ENCODE assay signal across 8 mouse cellular contexts in genomic region chr17:5190367-5190766, GRCm38 (mm10).
DNase-seq lines count a peak whose midpoint lies in the region; ATAC-seq and TF ChIP-seq lines count a peak whose summit lies in the region.

No protein-coding gene starts in this region.

- DNase-seq in lung, postnatal 14 days, result no peak
- peak; percentile 64 for DNase-seq in brain, embryonic 14.5 days (ENCODE audit: low read depth)
- DNase-seq in hindbrain, embryonic 10.5 days (ENCODE audit: low spot score), result no peak
- no peak for DNase-seq in right cerebral cortex, postnatal 25 days
- DNase-seq in spleen, postnatal 10 days (ENCODE audit: low spot score in 2 of 2), result no peak
- no peak for DNase-seq in layer of hippocampus, adult 18-20 months (ENCODE audit: low spot score in 2 of 2)

- no peak for TF ChIP-seq POLR2A in brain, embryonic 14.5 days (IDR thresholded peaks at IDR 0.05; ENCODE audit: borderline replicate concordance, extremely low read depth, insufficient read depth, insufficient read length, poor library complexity, severe bottlenecking)

- ATAC-seq in lung, embryonic 16.5 days (ENCODE audit: low read depth), result no peak
- ATAC-seq in liver, embryonic 15.5 days (ENCODE audit: insufficient read depth), result no peak

- H3K9me3 ChIP-seq in lung, embryonic 16.5 days (ENCODE audit: control insufficient read depth, low read length), result no peaks in the 10 kb centered on the region
- H3K9me3 ChIP-seq in hindbrain, embryonic 10.5 days, result no peaks in the 10 kb centered on the region
- no peaks in the 10 kb centered on the region for H3K9me3 ChIP-seq in liver, embryonic 15.5 days (replicated peaks)

- no peaks in the 10 kb centered on the region for H3K27me3 ChIP-seq in lung, embryonic 16.5 days (ENCODE audit: control insufficient read depth, insufficient read depth, low read depth, low read length)
- no peaks in the 10 kb centered on the region for H3K27me3 ChIP-seq in hindbrain, embryonic 10.5 days (ENCODE audit: insufficient read depth, poor library complexity, severe bottlenecking)
- no peaks in the 10 kb centered on the region for H3K27me3 ChIP-seq in liver, embryonic 15.5 days

- peak overlapping the region; percentile 79 for H3K9ac ChIP-seq in lung, embryonic 16.5 days (ENCODE audit: low read length)
- H3K9ac ChIP-seq in liver, embryonic 15.5 days, result peak overlapping the region; percentile 91

- H3K4me1 ChIP-seq in lung, embryonic 16.5 days (replicated peaks; ENCODE audit: control insufficient read depth, insufficient read depth, low read length), result peaks cover 4% of the 10 kb centered on the region
- H3K4me1 ChIP-seq in hindbrain, embryonic 10.5 days (replicated peaks), result peaks cover 31% of the 10 kb centered on the region
- peaks cover 61% of the 10 kb centered on the region for H3K4me1 ChIP-seq in liver, embryonic 15.5 days (replicated peaks)

- H3K4me2 ChIP-seq in lung, embryonic 16.5 days (ENCODE audit: low read depth, low read length), result peak overlapping the region; percentile 94
- peak overlapping the region; percentile 96 for H3K4me2 ChIP-seq in liver, embryonic 15.5 days

- WGBS in lung, embryonic 16.5 days, result 24% methylated on average over 3 of the region's 3 CpGs
- WGBS in hindbrain, embryonic 10.5 days, result 27% methylated on average over 3 of the region's 3 CpGs
- 21% methylated on average over 3 of the region's 3 CpGs for WGBS in liver, embryonic 15.5 days (ENCODE audit: insufficient replicate concordance)

- peak overlapping the region; percentile 100 for H3K27ac ChIP-seq in lung, embryonic 16.5 days (ENCODE audit: low read length)
- peak overlapping the region; percentile 93 for H3K27ac ChIP-seq in hindbrain, embryonic 10.5 days
- H3K27ac ChIP-seq in liver, embryonic 15.5 days (replicated peaks), result peak overlapping the region; percentile 100

- TF ChIP-seq CTCF in brain, embryonic 14.5 days (IDR thresholded peaks at IDR 0.05; ENCODE audit: borderline replicate concordance, extremely low read depth, insufficient read depth, insufficient read length), result peak; percentile 37; the same call in 1 of the 2 replicates

- H3K4me3 ChIP-seq in lung, embryonic 16.5 days (ENCODE audit: low read length), result peak overlapping the region; percentile 57
- peak overlapping the region; percentile 59 for H3K4me3 ChIP-seq in hindbrain, embryonic 10.5 days
- peak overlapping the region; percentile 73 for H3K4me3 ChIP-seq in liver, embryonic 15.5 days (replicated peaks)

- H3K36me3 ChIP-seq in lung, embryonic 16.5 days (ENCODE audit: control insufficient read depth, insufficient read depth, low read length), result no peaks in the 10 kb centered on the region
- H3K36me3 ChIP-seq in hindbrain, embryonic 10.5 days, result no peaks in the 10 kb centered on the region
- no peaks in the 10 kb centered on the region for H3K36me3 ChIP-seq in liver, embryonic 15.5 days (replicated peaks)
